Mouse (Mus musculus) lung, postnatal 10 days (tissue): ENCODE data around the gene Crybb2.

Source experiments
- DNase-seq: peaks from one replicate; pipeline ENCODE4 v3.0.0; 2021

Crybb2 gene

GRCm38 (mm10) chr5:113090077-113090690 is 20.3 kb upstream of the Crybb2 start:
- DNase-seq = no peak

DNA sequence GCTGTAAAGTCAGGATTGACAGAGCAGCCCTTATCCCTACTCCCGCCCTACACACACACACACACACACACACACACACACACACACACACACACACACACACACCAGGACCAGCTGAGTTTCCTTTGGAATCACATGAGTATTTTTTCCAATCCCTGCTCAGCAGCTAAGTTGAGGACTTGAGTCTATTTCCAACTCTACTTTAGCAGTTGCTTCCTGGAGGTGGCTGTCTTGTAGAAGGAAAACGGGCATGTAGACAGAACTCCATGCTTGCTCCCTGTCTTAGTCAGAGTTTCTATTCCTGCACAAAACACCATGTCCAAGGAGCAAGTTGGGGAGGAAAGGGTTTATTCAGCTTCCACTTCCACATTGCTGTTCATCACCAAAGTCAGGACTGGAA is 17.5 kb upstream of the Crybb2 start:
- DNase-seq = no peak

GRCm38 (mm10) chr5:113086990-113087389 is 17.1 kb upstream of the Crybb2 start:
- no peak for DNase-seq

GRCm38 (mm10) chr5:113086439-113086838 is 16.5 kb upstream of the Crybb2 start:
- DNase-seq = no peak

GRCm38 (mm10) chr5:113085931-113086330 is 16.0 kb upstream of the Crybb2 start:
- no peak for DNase-seq

DNA sequence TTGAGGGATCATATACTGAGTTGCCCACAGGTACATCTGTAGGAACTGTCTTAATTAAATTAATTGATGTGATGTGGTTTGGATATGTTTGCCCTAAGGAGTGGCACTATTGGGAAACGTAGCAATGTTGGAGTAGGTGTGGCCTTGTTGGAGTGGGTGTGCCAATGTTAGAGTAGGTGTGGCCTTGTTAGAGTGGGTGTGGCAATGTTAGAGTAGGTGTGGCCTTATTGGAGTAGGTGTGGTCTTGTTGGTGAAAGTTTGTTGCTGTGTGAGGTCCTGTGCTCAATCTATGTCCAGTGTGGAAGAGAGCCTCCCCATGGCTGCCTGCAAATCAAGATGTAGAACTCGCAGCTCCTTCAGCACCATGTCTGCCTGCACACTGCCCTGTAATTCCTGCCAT is 14.4 kb upstream of the Crybb2 start:
- DNase-seq = no peak

DNA sequence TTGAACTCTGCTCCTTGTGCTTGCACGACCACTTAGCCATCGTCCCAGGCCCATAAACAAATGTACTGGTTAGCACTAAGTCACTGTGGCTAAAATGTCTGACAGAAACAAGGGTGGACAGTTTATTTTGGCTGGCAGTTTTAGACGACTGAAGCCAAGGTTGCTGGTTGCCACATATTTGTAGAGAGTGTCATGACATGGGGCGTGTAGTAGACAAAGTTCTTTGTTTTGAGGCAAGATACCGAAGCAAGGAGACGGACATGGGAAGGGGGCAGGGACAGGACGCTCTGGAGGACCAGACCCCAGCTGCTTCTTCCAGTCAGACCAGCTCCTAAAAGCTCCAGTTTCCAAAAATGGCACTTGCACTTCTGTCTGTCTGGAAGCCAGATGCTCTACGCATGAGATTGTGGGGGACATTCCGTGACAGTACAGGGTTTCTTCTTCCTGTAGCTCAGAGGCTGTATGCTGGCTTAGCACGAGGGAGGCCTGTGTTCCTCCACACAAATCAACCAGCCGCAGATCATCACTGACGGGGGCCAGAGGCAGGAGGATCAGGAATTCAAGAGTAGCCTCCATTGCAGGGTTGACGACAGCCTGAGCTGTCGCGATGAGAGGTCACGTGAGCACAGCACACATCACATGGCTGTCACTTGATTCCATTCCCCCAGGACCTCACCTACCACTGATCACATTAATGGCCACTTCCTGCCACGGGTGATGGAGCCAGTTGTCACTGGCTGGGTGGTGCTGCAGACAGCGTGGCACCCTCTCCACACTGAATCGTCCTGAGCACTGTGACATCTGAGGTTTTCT is 12.6 kb upstream of the Crybb2 start:
- DNase-seq = peak; percentile 31

DNA sequence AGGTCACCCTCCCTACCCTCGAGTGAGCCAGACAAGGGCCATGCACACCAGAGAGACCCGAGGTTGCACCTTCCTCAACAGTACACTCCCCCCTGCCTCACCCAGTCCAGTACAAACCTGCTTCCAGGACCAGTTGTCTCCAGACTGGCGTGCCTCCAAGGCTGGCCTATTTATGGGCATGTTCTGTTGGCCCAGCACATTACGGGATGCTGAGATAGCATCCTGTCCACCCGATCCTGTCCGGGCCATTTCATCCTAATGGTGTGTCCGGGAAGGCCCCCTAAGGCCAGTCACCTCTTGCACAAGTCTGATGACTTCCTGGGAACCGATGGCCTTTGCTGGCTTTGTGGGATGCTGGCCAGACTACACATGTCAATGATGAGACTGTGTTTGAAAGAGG is 11.5 kb upstream of the Crybb2 start, which contains the start of gene Crybb3:
TSS of gene Crybb3 (minus strand) at position 146 of the 400 bp plus-strand sequence.
- DNase-seq = peak; percentile 58

GRCm38 (mm10) chr5:113081020-113081419 is 11.1 kb upstream of the Crybb2 start:
- no peak for DNase-seq

DNA sequence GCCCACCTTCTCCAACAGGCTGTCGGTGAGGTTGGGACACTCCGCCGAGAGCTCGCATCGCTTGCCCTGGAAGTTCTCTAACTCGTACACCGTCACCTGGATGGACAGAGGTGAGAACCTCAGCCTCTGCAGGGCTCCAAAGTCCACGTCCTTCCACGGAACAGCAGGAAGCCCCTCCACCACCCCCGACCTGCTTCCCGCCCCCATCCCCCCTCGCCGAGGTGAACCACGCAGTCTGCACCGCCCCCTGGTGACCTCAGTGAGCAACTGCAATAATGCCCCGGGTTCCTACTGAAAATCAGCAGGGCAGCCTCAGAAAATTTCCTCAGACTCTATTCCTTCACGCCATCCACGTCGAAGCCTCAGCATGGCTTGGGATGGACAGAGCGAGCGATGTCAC is 9.9 kb upstream of the Crybb2 start:
- DNase-seq = peak; percentile 59

DNA sequence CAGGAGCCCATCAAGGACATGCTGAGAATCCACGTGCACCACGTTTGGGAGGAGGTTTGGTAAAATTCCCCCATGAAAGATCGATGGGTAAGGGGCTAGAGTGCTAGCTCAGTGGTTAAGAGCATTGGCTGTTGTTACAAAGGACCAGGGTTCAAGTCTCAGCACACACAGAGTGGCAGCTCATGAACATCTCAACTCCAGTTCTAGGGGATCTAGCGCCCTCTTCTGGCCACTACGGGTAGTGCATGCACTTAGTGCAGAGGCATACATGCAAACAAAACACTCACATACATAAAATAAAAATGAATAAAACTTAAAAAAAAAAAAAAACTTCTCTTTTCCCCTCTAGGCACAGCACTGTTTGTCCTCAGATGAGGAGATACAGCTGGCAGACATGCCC is 8.8 kb upstream of the Crybb2 start:
- DNase-seq = no peak

DNA sequence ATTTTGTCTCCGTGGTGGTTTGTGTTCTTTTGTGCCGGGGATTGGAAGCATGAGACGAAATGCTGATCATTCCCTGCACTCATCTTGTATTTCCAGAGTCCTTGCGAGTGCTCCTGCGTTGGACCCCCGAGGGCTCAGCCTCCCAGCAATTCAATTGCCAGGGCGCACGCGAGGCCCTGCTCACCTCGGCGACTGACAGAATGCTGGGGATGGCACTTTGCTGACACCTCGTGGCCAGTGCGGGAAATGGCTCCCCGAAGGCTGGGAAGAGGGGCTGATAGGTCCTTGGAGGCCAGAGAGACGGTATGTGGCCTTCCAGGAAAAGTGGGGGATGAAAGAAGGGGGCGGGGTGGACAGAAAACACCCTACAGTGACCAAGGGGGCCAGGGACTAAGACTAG is 15.6 kb downstream of the Crybb2 start:
- peak; percentile 87 for DNase-seq

- peak; percentile 61 for DNase-seq
Observed at GRCm38 (mm10) chr5:113050581-113051185, 19.2 kb downstream of the Crybb2 start.

DNA sequence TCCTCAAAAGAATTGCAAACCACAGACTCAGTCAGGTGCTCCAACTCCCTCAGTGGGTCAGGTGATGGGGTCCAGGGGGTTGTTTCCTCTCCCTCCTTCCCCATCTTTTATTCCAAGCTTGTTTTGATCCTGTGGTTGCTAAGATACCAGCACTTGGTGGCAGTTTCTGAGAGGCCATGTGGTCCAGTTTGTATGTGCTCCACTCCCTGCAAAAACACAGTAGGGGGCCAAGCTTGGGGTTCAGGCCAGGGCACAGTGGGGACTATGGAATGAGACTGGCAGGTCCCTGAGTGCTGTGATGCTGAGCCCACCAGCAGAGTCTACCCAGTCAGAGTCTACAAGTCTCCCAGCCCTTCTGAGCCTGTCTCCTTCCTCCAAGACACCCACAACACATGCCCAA is 20.0 kb downstream of the Crybb2 start:
- DNase-seq = no peak

DNA sequence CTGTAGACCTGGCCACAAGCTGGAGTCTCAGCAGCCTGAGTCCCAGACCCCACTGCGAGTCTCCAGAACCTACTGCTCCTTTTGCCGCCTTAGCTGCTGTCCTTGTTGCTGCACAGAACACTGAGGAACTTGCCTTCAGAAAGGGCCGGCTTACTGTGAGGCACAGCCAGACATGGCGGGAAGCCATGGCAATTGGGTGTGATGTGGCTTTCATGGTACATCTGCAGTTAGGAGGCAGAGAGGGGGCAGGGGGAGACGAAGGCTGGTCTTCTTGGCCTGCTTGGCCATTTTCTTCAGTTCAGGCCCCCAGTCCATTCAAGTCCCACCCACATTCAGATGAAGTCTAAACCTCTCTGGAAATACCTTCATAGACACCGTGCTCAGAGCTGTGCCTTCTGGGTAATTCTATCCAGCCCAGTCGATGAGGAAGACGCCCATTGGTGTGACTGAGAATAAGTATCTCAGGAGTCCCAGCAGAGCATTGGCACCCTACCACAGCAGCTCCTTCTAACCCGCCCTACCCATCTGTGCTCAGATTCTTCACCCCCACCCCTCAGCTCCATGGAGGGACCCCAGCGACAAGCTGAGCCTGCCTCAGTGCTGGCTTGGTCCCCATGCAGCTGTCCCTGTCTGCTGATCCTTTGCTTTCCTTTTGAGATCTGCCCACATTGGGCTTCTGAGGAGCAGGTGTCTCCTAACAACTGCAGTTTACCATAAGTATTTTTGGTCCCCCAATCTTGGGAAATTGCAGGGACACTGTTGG is 24.2 kb downstream of the Crybb2 start:
- no peak for DNase-seq

GRCm38 (mm10) chr5:113043531-113043930 is 26.4 kb downstream of the Crybb2 start:
- no peak for DNase-seq

DNA sequence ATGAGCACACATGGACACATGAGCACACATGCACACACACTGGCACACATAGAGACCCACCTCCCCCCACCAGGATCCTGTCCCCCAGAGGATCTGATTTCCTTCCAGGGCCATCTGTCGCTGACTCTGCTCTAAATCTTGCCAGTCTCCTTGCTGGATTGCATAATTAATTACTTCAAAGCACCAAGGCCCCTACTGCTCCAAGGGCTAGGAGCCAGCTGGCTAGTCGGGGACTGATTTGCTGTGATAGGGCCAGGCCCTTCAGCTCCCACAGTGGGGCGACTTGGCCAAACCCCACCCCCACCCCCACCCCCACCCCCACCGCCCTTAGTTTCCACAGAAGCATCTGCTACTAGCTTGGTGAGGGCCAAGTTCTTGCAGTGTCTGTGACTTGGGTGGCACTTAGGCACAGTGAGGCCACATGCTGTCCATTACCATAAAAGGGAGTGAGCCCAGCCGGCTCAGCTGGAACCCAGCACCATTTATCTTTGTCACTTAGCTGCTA is 28.3 kb downstream of the Crybb2 start:
- DNase-seq = peak; percentile 68

GRCm38 (mm10) chr5:113040776-113041175 is 29.1 kb downstream of the Crybb2 start:
- peak; percentile 58 for DNase-seq

DNA sequence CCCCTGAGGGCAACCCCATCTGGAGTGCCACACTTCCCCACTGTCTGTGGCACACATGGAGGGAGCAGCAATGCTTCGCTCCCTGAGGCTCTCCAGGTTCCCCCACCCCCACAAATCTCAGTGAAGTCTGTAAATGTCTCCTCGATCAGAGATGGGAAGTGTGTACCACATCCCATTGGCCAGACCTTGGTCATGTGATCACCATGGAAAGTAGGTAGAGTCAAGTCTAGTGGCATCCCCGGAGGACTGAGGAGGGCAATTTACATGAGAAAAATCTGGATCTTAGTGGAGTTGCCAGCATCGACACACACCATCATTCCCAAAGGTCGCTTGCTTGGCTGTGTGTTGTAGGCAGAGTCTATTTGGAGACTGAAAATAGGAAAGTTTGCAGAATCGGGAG is 31.3 kb downstream of the Crybb2 start:
- no peak for DNase-seq

DNA sequence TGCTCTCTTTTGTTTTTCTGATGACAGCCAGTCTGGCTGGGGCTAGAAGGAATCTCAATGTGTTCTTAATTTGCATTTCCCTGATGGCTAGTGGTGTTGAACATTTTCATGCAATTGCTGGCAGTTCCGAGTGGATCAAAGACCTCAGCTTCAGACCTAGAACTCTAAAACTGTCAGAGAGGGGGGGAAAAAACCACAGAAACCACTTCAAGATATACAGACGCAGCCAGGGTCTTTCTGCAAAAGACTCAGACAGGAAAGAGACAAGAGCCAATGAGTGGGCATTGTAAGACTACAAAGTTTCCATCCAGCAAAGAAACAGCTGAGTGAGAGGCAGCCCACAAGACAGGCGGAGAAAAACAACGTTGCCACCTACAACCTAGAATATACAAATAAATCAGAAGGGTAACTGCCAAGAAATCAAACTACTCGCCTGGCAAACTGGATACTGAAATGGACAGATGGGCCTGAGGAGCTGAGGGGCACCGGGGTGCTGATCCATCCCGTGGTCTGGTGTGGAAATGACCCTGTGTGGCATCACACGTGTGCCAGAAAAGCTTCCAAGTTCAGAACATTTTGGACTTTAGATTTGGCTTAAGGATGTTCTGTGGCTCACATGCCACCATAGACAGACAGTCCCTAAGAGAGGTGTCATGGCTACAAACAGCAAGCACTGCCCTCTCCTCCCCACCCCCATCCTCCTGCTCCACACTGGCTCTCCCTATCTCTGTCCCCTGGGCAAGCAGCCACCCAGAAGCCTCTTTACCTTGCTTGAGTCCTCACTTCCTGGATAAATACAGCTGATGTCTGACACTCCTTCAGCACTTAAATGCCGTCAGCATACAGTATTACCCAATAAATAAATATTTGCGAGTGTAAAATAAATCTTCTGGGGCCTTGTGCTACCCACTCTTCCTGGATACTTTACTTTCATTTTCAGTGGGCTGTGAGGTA is 34.5 kb downstream of the Crybb2 start:
- peak; percentile 63 for DNase-seq

- DNase-seq = no peak
Observed at GRCm38 (mm10) chr5:113031201-113031754, 38.6 kb downstream of the Crybb2 start.

DNA sequence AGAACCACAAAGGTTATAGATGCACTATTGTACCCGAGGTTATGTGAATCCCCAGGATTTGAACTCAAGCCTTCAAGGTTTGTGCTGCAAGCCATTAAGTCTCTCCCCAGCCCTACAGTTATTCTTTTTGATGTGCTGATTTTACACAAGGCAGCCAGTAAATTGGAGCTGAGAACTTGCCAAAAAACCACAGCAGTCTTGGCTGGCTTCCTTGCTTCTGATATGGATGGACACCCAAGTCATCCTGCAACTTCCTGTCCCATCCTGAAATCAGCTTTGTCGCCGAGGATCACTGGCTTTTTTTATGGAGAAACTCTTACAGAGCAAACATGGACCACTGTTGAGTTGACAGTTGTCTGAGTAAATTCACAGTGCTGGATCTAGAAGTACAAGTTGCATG is 39.8 kb downstream of the Crybb2 start:
- DNase-seq = peak; percentile 46
